Mouse (Mus musculus) kidney, adult 2 months (tissue): ENCODE results near the gene Rpl5. TPM values are rescaled to one million over a fixed set of nuclear protein-coding genes. Genes with fewer than 3 reads are reported as not detected.

Source experiments
- DNase-seq: peaks from one replicate; pipeline ENCODE4 v3.0.0; 2021
- H3K27ac ChIP-seq: fragments of 200-500 bp; 2 replicates; pipeline ENCODE4 v1.5.1; 2012; ENCODE audit warnings: low read depth, low read length, control low read depth, inconsistent platforms; ENCODE audit not compliant: insufficient read depth
- H3K27me3 ChIP-seq: fragments of 200-500 bp; replicated peaks from 2 replicates; pipeline ENCODE4 v1.6.1; 2012; ENCODE audit warnings: mild to moderate bottlenecking, moderate library complexity, low read length, inconsistent platforms; ENCODE audit not compliant: control insufficient read depth, insufficient read depth
- H3K36me3 ChIP-seq: fragments of 200-500 bp; 2 replicates; pipeline ENCODE4 v1.6.1; 2012; ENCODE audit warnings: mild to moderate bottlenecking, moderate library complexity, low read length, inconsistent platforms; ENCODE audit not compliant: control insufficient read depth, insufficient read depth
- H3K4me1 ChIP-seq: fragments of 200-500 bp; 2 replicates; pipeline ENCODE4 v1.6.1; 2011; ENCODE audit warnings: low read length; ENCODE audit not compliant: control insufficient read depth, insufficient read depth
- H3K4me3 ChIP-seq: fragments of 200-500 bp; 2 replicates; pipeline ENCODE4 v1.5.1; 2011; ENCODE audit warnings: mild to moderate bottlenecking, low read depth, low read length, control low read depth; ENCODE audit not compliant: insufficient read depth
- CTCF ChIP-seq: fragments of 200-500 bp; conservative IDR thresholded peaks from 2 replicates; pipeline ENCODE4 v1.5.1; 2011; ENCODE audit warnings: low read depth, mild to moderate bottlenecking, control low read depth, low read length, moderate library complexity, mixed read lengths; ENCODE audit not compliant: insufficient read depth, insufficient read length
- POLR2A ChIP-seq: fragments of 200-500 bp; IDR thresholded peaks from one replicate; pipeline ENCODE4 v1.6.1; 2011; ENCODE audit warnings: low read depth, low read length, control low read depth
- WGBS: fragments of 180-500 bp; shearing (Covaris S2); methylation state at CpG from one replicate; pipeline ENCODE4 v1.1.7; 2018; 5-methylcytosine and 5-hydroxymethylcytosine counted together
- polyA plus RNA-seq: library from polyadenylated mRNA; depleted of rRNA; stranded (reverse); fragments of >200 nt; gene quantifications from 2 replicates; pipeline ENCODE4 v1.2.3, GENCODE M21; 2012

Rpl5 gene
- polyA plus RNA-seq, 1 experiment = 21.5 TPM

GRCm38 (mm10) chr5:107896265-107896664 lies 4.0 kb upstream of the Rpl5 start:
- no peak overlapping the region for H3K27ac ChIP-seq
- no peaks in the 10 kb centered on the region for H3K27me3 ChIP-seq
- DNase-seq = no peak
- no peak overlapping the region for H3K4me3 ChIP-seq
- 60% methylated on average over 1 of the region's 1 CpGs for WGBS
- H3K4me1 ChIP-seq = 0 out of 2 replicates have a peak, but pooled peaks cover under 1% of the 10 kb centered on the region
- no peaks in the 10 kb centered on the region for H3K36me3 ChIP-seq
- TF ChIP-seq CTCF (no peak), POLR2A (no peak)

GRCm38 (mm10) chr5:107901014-107901615 lies 813 bp downstream of the Rpl5 start:
- no peak for TF ChIP-seq POLR2A
- no peak for TF ChIP-seq CTCF
- peaks cover 14% of the 10 kb centered on the region for H3K36me3 ChIP-seq
- peaks cover 3% of the 10 kb centered on the region; the same call in 1 of the 2 replicates for H3K4me1 ChIP-seq
- 0 out of 2 replicates have a peak overlapping the region, but pooled peaks have one; percentile 37 for H3K27ac ChIP-seq
- under 1% methylated on average over 23 of the region's 23 CpGs for WGBS
- DNase-seq = no peak
- H3K27me3 ChIP-seq = no peaks in the 10 kb centered on the region
- peak overlapping the region; percentile 97 for H3K4me3 ChIP-seq

- Histone ChIP-seq H3K4me3 (no peak overlapping the region), H3K4me1 (peaks cover 3% of the 10 kb centered on the region; the same call in 1 of the 2 replicates), H3K27me3 (no peaks in the 10 kb centered on the region), H3K27ac (no peak overlapping the region), H3K36me3 (peaks cover 23% of the 10 kb centered on the region)
- WGBS = 59% methylated on average over 3 of the region's 3 CpGs
- no peak for DNase-seq
- no peak for TF ChIP-seq POLR2A
- no peak for TF ChIP-seq CTCF
Observed at GRCm38 (mm10) chr5:107904325-107904724, 4.0 kb downstream of the Rpl5 start.

- DNase-seq = no peak
- Histone ChIP-seq H3K4me1 (no peaks in the 10 kb centered on the region), H3K4me3 (no peak overlapping the region), H3K27me3 (no peaks in the 10 kb centered on the region), H3K36me3 (peaks cover 22% of the 10 kb centered on the region), H3K27ac (no peak overlapping the region)
- no peak for TF ChIP-seq CTCF
- TF ChIP-seq POLR2A = no peak
- WGBS = 88% methylated on average over 2 of the region's 2 CpGs
Observed at GRCm38 (mm10) chr5:107908514-107909110, 8.3 kb downstream of the Rpl5 start.

GRCm38 (mm10) chr5:107909668-107910067 lies 9.4 kb downstream of the Rpl5 start:
- Histone ChIP-seq H3K4me1 (no peaks in the 10 kb centered on the region), H3K4me3 (no peak overlapping the region), H3K36me3 (peaks cover 18% of the 10 kb centered on the region), H3K27ac (no peak overlapping the region), H3K27me3 (no peaks in the 10 kb centered on the region)
- WGBS = 90% methylated on average over 3 of the region's 3 CpGs
- TF ChIP-seq CTCF = no peak
- TF ChIP-seq POLR2A = no peak
- no peak for DNase-seq

GRCm38 (mm10) chr5:107910084-107910616 lies 9.8 kb downstream of the Rpl5 start:
- Histone ChIP-seq H3K36me3 (peaks cover 14% of the 10 kb centered on the region), H3K27me3 (no peaks in the 10 kb centered on the region), H3K4me3 (no peak overlapping the region), H3K4me1 (no peaks in the 10 kb centered on the region), H3K27ac (no peak overlapping the region)
- no peak for TF ChIP-seq POLR2A
- no peak for TF ChIP-seq CTCF
- WGBS = 65% methylated on average over 5 of the region's 5 CpGs
- DNase-seq = no peak

- Histone ChIP-seq H3K4me1 (no peaks in the 10 kb centered on the region), H3K36me3 (peaks cover 10% of the 10 kb centered on the region), H3K4me3 (no peak overlapping the region), H3K27me3 (no peaks in the 10 kb centered on the region), H3K27ac (no peak overlapping the region)
- DNase-seq = no peak
- TF ChIP-seq CTCF (no peak), POLR2A (no peak)
- 91% methylated on average over 5 of the region's 5 CpGs for WGBS
Observed at GRCm38 (mm10) chr5:107911012-107911411, 10.7 kb downstream of the Rpl5 start.
